Mouse (Mus musculus): ENCODE measurements around the gene Lmod3. TPM values are rescaled to one million over a fixed set of nuclear protein-coding genes. Genes with fewer than 3 reads are reported as not detected.
A peak's percentile ranks its signal among the peaks of the same experiment; 100 is the strongest.

Gene Lmod3
- 0.14 and 0.73 TPM in 2 replicates for polyA plus RNA-seq (2012; rRNA removed)

DNA sequence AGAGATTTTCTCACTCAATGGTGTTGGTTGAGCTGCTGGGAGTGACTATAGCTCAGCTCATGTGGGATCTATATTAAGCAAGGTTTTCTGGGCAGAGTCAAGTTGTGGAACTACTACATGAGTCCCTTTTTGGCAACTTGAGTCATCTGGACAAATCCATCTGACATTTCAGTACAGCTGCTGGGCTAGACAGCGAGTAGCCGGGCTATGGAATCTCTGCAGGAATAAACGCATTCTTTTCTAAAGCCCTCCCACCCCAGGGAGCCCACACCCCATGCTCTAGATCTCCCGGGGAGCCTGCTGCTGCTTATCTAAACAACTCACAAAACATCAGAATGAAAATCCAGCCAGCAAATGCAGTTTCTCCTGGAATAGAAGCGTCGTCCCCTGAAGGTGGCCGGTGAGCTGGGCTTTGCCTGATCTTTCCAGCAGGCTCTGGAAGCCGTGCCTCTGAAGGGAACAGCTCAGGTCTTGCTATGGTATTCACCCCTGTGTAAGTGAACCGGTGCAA, at the start of gene Lmod3:
Lmod3 (minus strand) TSS at position 49 of the 511 bp plus-strand sequence.
- Histone ChIP-seq H3K4me3 (ENCODE audit: control insufficient read depth, insufficient read depth, low read length) (no peak within 1 kb of the TSS), H3K27ac (ENCODE audit: control insufficient read depth, insufficient read depth, low read length) (no peak within 1 kb of the TSS), H3K36me3 (ENCODE audit: control insufficient read depth, insufficient read depth, low read length) (no peaks in the 10 kb centered on the region), H3K27me3 (ENCODE audit: control insufficient read depth, insufficient read depth, low read length) (no peaks in the 10 kb centered on the region), H3K4me1 (replicated peaks; ENCODE audit: control insufficient read depth, insufficient read depth, low read length) (no peaks in the 10 kb centered on the region)
- WGBS, result 85% methylated on average over 9 of the region's 9 CpGs
- no peak for DNase-seq
- no peak for TF ChIP-seq CTCF (IDR thresholded peaks at IDR 0.05; ENCODE audit: borderline replicate concordance, control insufficient read depth, extremely low read depth, insufficient read depth, low read length, poor library complexity)
- no peak for TF ChIP-seq POLR2A (IDR thresholded peaks at IDR 0.05; ENCODE audit: control insufficient read depth, extremely low read depth, insufficient read depth, low read length, poor library complexity)

- WGBS, result 97% methylated on average over 7 of the region's 7 CpGs
- DNase-seq, result no peak
- Histone ChIP-seq H3K27me3 (ENCODE audit: control insufficient read depth, insufficient read depth, low read length) (no peaks in the 10 kb centered on the region), H3K27ac (ENCODE audit: control insufficient read depth, insufficient read depth, low read length) (no peak overlapping the region), H3K36me3 (ENCODE audit: control insufficient read depth, insufficient read depth, low read length) (no peaks in the 10 kb centered on the region), H3K4me3 (ENCODE audit: control insufficient read depth, insufficient read depth, low read length) (no peak overlapping the region), H3K4me1 (replicated peaks; ENCODE audit: control insufficient read depth, insufficient read depth, low read length) (peaks cover 14% of the 10 kb centered on the region)
- TF ChIP-seq POLR2A (IDR thresholded peaks at IDR 0.05; ENCODE audit: control insufficient read depth, extremely low read depth, insufficient read depth, low read length, poor library complexity), result no peak
- TF ChIP-seq CTCF (IDR thresholded peaks at IDR 0.05; ENCODE audit: borderline replicate concordance, control insufficient read depth, extremely low read depth, insufficient read depth, low read length, poor library complexity), result no peak
These were observed 49.7 kb upstream of the Lmod3 start for GRCm38 (mm10) chr6:97302303-97302702.

DNA sequence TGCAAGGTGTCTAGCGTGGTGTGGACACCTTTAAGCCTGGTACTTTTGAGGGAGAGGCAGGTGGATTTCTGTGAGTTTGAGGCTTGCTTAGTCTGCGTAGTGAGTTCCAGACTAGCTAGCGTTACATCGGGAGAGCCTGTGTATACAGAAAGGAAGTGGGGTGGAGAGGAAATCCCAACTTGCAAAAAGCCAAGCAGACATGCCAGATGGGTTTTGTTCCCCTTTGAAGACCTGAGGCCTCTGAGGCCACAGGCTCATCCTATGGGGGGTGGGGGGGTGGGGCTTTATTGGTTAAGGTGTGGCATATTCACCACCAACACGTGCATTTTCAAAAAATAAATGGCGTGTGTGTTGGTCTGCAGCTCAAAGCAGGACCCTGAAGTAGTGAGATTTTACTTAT, 48.1 kb upstream of the Lmod3 start:
- no peaks in the 10 kb centered on the region for H3K36me3 ChIP-seq (ENCODE audit: control insufficient read depth, insufficient read depth, low read length)
- TF ChIP-seq CTCF (IDR thresholded peaks at IDR 0.05; ENCODE audit: borderline replicate concordance, control insufficient read depth, extremely low read depth, insufficient read depth, low read length, poor library complexity) (no peak), POLR2A (IDR thresholded peaks at IDR 0.05; ENCODE audit: control insufficient read depth, extremely low read depth, insufficient read depth, low read length, poor library complexity) (no peak)
- DNase-seq, result peak; percentile 20
- H3K4me3 ChIP-seq (ENCODE audit: control insufficient read depth, insufficient read depth, low read length), result no peak overlapping the region
- 7% methylated on average over 6 of the region's 6 CpGs for WGBS
- H3K4me1 ChIP-seq (replicated peaks; ENCODE audit: control insufficient read depth, insufficient read depth, low read length), result peaks cover 14% of the 10 kb centered on the region
- no peak overlapping the region; the same call in 1 of the 2 replicates for H3K27ac ChIP-seq (ENCODE audit: control insufficient read depth, insufficient read depth, low read length)
- H3K27me3 ChIP-seq (ENCODE audit: control insufficient read depth, insufficient read depth, low read length), result no peaks in the 10 kb centered on the region

- no peaks in the 10 kb centered on the region for H3K36me3 ChIP-seq (ENCODE audit: control insufficient read depth, insufficient read depth, low read length)
- 86% methylated on average over 6 of the region's 6 CpGs for WGBS
- no peaks in the 10 kb centered on the region for H3K27me3 ChIP-seq (ENCODE audit: control insufficient read depth, insufficient read depth, low read length)
- no peak for DNase-seq
- TF ChIP-seq CTCF (IDR thresholded peaks at IDR 0.05; ENCODE audit: borderline replicate concordance, control insufficient read depth, extremely low read depth, insufficient read depth, low read length, poor library complexity) (no peak), POLR2A (IDR thresholded peaks at IDR 0.05; ENCODE audit: control insufficient read depth, extremely low read depth, insufficient read depth, low read length, poor library complexity) (no peak)
- H3K27ac ChIP-seq (ENCODE audit: control insufficient read depth, insufficient read depth, low read length), result no peak overlapping the region
- H3K4me3 ChIP-seq (ENCODE audit: control insufficient read depth, insufficient read depth, low read length), result no peak overlapping the region
- peaks cover 14% of the 10 kb centered on the region for H3K4me1 ChIP-seq (replicated peaks; ENCODE audit: control insufficient read depth, insufficient read depth, low read length)
These were observed 47.6 kb upstream of the Lmod3 start for GRCm38 (mm10) chr6:97300180-97300579.

- Histone ChIP-seq H3K4me1 (replicated peaks; ENCODE audit: control insufficient read depth, insufficient read depth, low read length) (peaks cover 28% of the 10 kb centered on the region), H3K27me3 (ENCODE audit: control insufficient read depth, insufficient read depth, low read length) (no peaks in the 10 kb centered on the region), H3K27ac (ENCODE audit: control insufficient read depth, insufficient read depth, low read length) (no peak overlapping the region), H3K36me3 (ENCODE audit: control insufficient read depth, insufficient read depth, low read length) (no peaks in the 10 kb centered on the region), H3K4me3 (ENCODE audit: control insufficient read depth, insufficient read depth, low read length) (no peak overlapping the region)
- no peak for DNase-seq
- TF ChIP-seq POLR2A (IDR thresholded peaks at IDR 0.05; ENCODE audit: control insufficient read depth, extremely low read depth, insufficient read depth, low read length, poor library complexity) (no peak), CTCF (IDR thresholded peaks at IDR 0.05; ENCODE audit: borderline replicate concordance, control insufficient read depth, extremely low read depth, insufficient read depth, low read length, poor library complexity) (no peak)
- 95% methylated on average over 3 of the region's 3 CpGs for WGBS
These were observed 44.6 kb upstream of the Lmod3 start for GRCm38 (mm10) chr6:97297151-97297550.

- Histone ChIP-seq H3K27ac (ENCODE audit: control insufficient read depth, insufficient read depth, low read length) (no peak overlapping the region), H3K36me3 (ENCODE audit: control insufficient read depth, insufficient read depth, low read length) (no peaks in the 10 kb centered on the region), H3K4me1 (replicated peaks; ENCODE audit: control insufficient read depth, insufficient read depth, low read length) (peaks cover 29% of the 10 kb centered on the region), H3K27me3 (ENCODE audit: control insufficient read depth, insufficient read depth, low read length) (no peaks in the 10 kb centered on the region), H3K4me3 (ENCODE audit: control insufficient read depth, insufficient read depth, low read length) (no peak overlapping the region)
- DNase-seq, result no peak
- WGBS, result 98% methylated on average over 21 of the region's 21 CpGs
- TF ChIP-seq POLR2A (IDR thresholded peaks at IDR 0.05; ENCODE audit: control insufficient read depth, extremely low read depth, insufficient read depth, low read length, poor library complexity) (no peak), CTCF (IDR thresholded peaks at IDR 0.05; ENCODE audit: borderline replicate concordance, control insufficient read depth, extremely low read depth, insufficient read depth, low read length, poor library complexity) (no peak)
These were observed 43.4 kb upstream of the Lmod3 start for GRCm38 (mm10) chr6:97295866-97296527.
